9 mouse cellular contexts compared by ENCODE assay signal in the genomic region with DNA sequence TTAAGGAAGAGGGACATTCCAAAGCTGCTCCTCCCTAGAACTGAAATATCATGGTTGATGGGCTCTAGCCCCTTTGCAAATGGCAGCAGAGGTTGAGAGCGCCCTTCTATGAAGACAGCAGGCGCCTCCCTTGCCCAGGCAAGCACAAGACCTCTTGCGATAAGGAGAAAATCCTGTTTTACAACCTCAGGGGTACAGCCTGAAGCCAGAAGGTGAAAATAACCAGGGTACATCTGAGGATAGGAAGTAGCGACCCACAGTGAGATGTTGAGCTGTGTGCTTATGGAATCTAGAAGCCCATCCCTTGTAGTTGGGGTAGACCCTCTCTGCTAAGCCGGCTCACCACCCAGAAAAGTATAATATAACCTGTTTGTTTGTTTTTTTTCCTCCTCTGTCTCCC. TPM values are rescaled to one million over a fixed set of nuclear protein-coding genes. Genes with fewer than 3 reads are reported as not detected.
DNase-seq lines count a peak whose midpoint lies in the region; ATAC-seq and TF ChIP-seq lines count a peak whose summit lies in the region.
"Had no signal": no experiment of that assay in that cellular context is flagged by ENCODE, and none has a peak within 500 bp of the region (broad histone marks: within the 10 kb centered on the region; RNA-seq: fewer than 3 reads in every experiment).

No protein-coding gene starts in this region.

- H3K9ac ChIP-seq in heart, embryonic 16.5 days (ENCODE audit: low read length) = peak overlapping the region; percentile 53
- H3K9ac ChIP-seq in hindbrain, embryonic 14.5 days = no peak overlapping the region
- H3K9ac ChIP-seq in midbrain, embryonic 13.5 days (replicated peaks) = no peak overlapping the region

- DNase-seq in heart, postnatal 10 days = no peak
- peak; percentile 7 for DNase-seq in brain, embryonic 14.5 days (ENCODE audit: low read depth)
- DNase-seq in hindbrain, embryonic 14.5 days (ENCODE audit: low spot score) = no peak
- DNase-seq in cerebellum, adult 9-11 months = no peak
- DNase-seq in cerebellum, adult 11-12 months = no peak
- DNase-seq in cerebellum, adult 2 months = no peak

- 53% methylated on average over 5 of the region's 5 CpGs for WGBS in heart, embryonic 16.5 days
- 72% methylated on average over 5 of the region's 5 CpGs for WGBS in hindbrain, embryonic 14.5 days
- WGBS in midbrain, embryonic 13.5 days = 59% methylated on average over 5 of the region's 5 CpGs
- WGBS in cerebellum, adult 2 months = 98% methylated on average over 5 of the region's 5 CpGs

- no peak for ATAC-seq in heart, embryonic 16.5 days (replicated peaks; ENCODE audit: extremely low read depth, insufficient read depth, low FRiP score)
- ATAC-seq in hindbrain, embryonic 14.5 days (ENCODE audit: low FRiP score) = no peak
- 0 out of 2 replicates have a peak, but pooled peaks have one; percentile 17 for ATAC-seq in midbrain, embryonic 13.5 days

- H3K4me3 ChIP-seq in heart, embryonic 16.5 days (ENCODE audit: low read length) = peak overlapping the region; percentile 47
- no peak overlapping the region for H3K4me3 ChIP-seq in hindbrain, embryonic 14.5 days (replicated peaks; ENCODE audit: low read length)
- H3K4me3 ChIP-seq in midbrain, embryonic 13.5 days (replicated peaks) = no peak overlapping the region
- no peak overlapping the region for H3K4me3 ChIP-seq in cerebellum, adult 2 months (replicated peaks; ENCODE audit: insufficient read depth, low read depth, low read length)

- no peaks in the 10 kb centered on the region for H3K9me3 ChIP-seq in heart, embryonic 16.5 days (replicated peaks; ENCODE audit: control insufficient read depth, low read length)
- no peaks in the 10 kb centered on the region for H3K9me3 ChIP-seq in hindbrain, embryonic 14.5 days (ENCODE audit: control insufficient read depth, low read length)
- peaks cover 4% of the 10 kb centered on the region; the same call in 1 of the 2 replicates for H3K9me3 ChIP-seq in midbrain, embryonic 13.5 days
- H3K9me3 ChIP-seq: megakaryocyte, embryonic 14.5 days had no signal

- H3K4me2 ChIP-seq in heart, embryonic 16.5 days (ENCODE audit: low read depth, low read length) = peak overlapping the region; percentile 75
- H3K4me2 ChIP-seq in hindbrain, embryonic 14.5 days (replicated peaks) = peak overlapping the region; percentile 45
- H3K4me2 ChIP-seq in midbrain, embryonic 13.5 days (replicated peaks) = peak overlapping the region; percentile 55

- TF ChIP-seq POLR2A in brain, embryonic 14.5 days (IDR thresholded peaks at IDR 0.05; ENCODE audit: borderline replicate concordance, extremely low read depth, insufficient read depth, insufficient read length, poor library complexity, severe bottlenecking) = no peak
- TF ChIP-seq POLR2A in cerebellum, adult 2 months (IDR thresholded peaks at IDR 0.05; ENCODE audit: borderline replicate concordance, insufficient read depth, low read length) = no peak

- H3K36me3 ChIP-seq in heart, embryonic 16.5 days (ENCODE audit: control insufficient read depth, insufficient read depth) = no peaks in the 10 kb centered on the region
- no peaks in the 10 kb centered on the region for H3K36me3 ChIP-seq in hindbrain, embryonic 14.5 days (replicated peaks; ENCODE audit: control insufficient read depth, insufficient read depth)
- no peaks in the 10 kb centered on the region for H3K36me3 ChIP-seq in midbrain, embryonic 13.5 days

- intact Hi-C loops in heart, postnatal 10 days (cut with DNase I) = no loop called here

- peaks cover 3% of the 10 kb centered on the region for H3K4me1 ChIP-seq in heart, embryonic 16.5 days (ENCODE audit: control insufficient read depth, insufficient read depth, low read length)
- H3K4me1 ChIP-seq in hindbrain, embryonic 14.5 days (replicated peaks; ENCODE audit: control insufficient read depth, insufficient read depth, low read length) = peaks cover 6% of the 10 kb centered on the region; the same call in 1 of the 2 replicates
- peaks cover 13% of the 10 kb centered on the region for H3K4me1 ChIP-seq in midbrain, embryonic 13.5 days (replicated peaks)
- H3K4me1 ChIP-seq in cerebellum, adult 2 months (ENCODE audit: control insufficient read depth, insufficient read depth, low read length) = peaks cover 4% of the 10 kb centered on the region

- no peak overlapping the region for H3K27ac ChIP-seq in heart, embryonic 16.5 days (ENCODE audit: low read length)
- no peak overlapping the region for H3K27ac ChIP-seq in hindbrain, embryonic 14.5 days
- H3K27ac ChIP-seq in midbrain, embryonic 13.5 days = peak overlapping the region; percentile 39; the same call in 1 of the 2 replicates
- no peak overlapping the region for H3K27ac ChIP-seq in cerebellum, adult 2 months (ENCODE audit: insufficient read depth, low read length)

- H3K27me3 ChIP-seq in heart, embryonic 16.5 days (ENCODE audit: control insufficient read depth, insufficient read depth, low read length) = no peaks in the 10 kb centered on the region
- no peaks in the 10 kb centered on the region for H3K27me3 ChIP-seq in hindbrain, embryonic 14.5 days (ENCODE audit: control insufficient read depth, insufficient read depth, low read length)
- H3K27me3 ChIP-seq in midbrain, embryonic 13.5 days = no peaks in the 10 kb centered on the region
- no peaks in the 10 kb centered on the region for H3K27me3 ChIP-seq in cerebellum, adult 2 months (ENCODE audit: control insufficient read depth, insufficient read depth, low read length)
- H3K27me3 ChIP-seq: megakaryocyte, embryonic 14.5 days had no signal

- no peak for TF ChIP-seq CTCF in brain, embryonic 14.5 days (IDR thresholded peaks at IDR 0.05; ENCODE audit: borderline replicate concordance, extremely low read depth, insufficient read depth, insufficient read length)
- TF ChIP-seq CTCF in cerebellum, adult 2 months (IDR thresholded peaks at IDR 0.05; ENCODE audit: borderline replicate concordance, insufficient read depth, low read depth, low read length) = no peak

RNA-seq across cellular contexts. Expression of a gene that starts 57.6 kb away (rescaled TPM):
- polyA plus RNA-seq in heart, embryonic 16.5 days (2015; fragmentation: Nextera tagmentation; extraction: Ambion mirVana) = 30.7 and 32.3 TPM in 2 replicates
- 10 to 100 TPM; 69.6 to 70.4 TPM for total RNA-seq in heart, postnatal 10 days (2021)
- polyA plus RNA-seq in brain, embryonic 14.5 days (2012; rRNA removed) = 140 and 156 TPM in 2 replicates
- polyA plus RNA-seq in hindbrain, embryonic 14.5 days (2014; fragmentation: Nextera tagmentation; extraction: Ambion mirVana) = 83.0 and 94.8 TPM in 2 replicates
- polyA plus RNA-seq in midbrain, embryonic 13.5 days (2015; fragmentation: Nextera tagmentation; extraction: Ambion mirVana) = 116 and 140 TPM in 2 replicates
- polyA plus RNA-seq in cerebellum, adult 2 months (2012; rRNA removed) = 53.0 and 60.6 TPM in 2 replicates
